Mouse (Mus musculus): ENCODE measurements at regions not wholly inside any gene's neighbourhood (a gene's known extent, or its start where the extent isn't known, plus 50 kb on each side); places are given as distances from the start of the nearest gene placed in this dataset.

GRCm38 (mm10) chr15:36919209-36919608 lies 88.4 kb downstream of the Zfp706 start:
- DNase-seq (ENCODE audit: low read depth, low spot score) = no peak

- no peak for DNase-seq (ENCODE audit: low read depth, low spot score)
Measured at GRCm38 (mm10) chr15:36916998-36917397, 90.6 kb downstream of the Zfp706 start.

- no peak for DNase-seq (ENCODE audit: low read depth, low spot score)
Measured at GRCm38 (mm10) chr15:36914239-36915100, 93.1 kb downstream of the Zfp706 start.

- no peak for DNase-seq (ENCODE audit: low read depth, low spot score)
Measured at GRCm38 (mm10) chr15:36913308-36913707, 94.3 kb downstream of the Zfp706 start.

- no peak for DNase-seq (ENCODE audit: low read depth, low spot score)
Measured at GRCm38 (mm10) chr15:36910272-36910671, 97.3 kb downstream of the Zfp706 start.

- no peak for DNase-seq (ENCODE audit: low read depth, low spot score)
Measured at GRCm38 (mm10) chr15:36909494-36909893, 98.1 kb downstream of the Zfp706 start.

- no peak for DNase-seq (ENCODE audit: low read depth, low spot score)
Measured at GRCm38 (mm10) chr15:36906789-36907188, 100.8 kb downstream of the Zfp706 start.

GRCm38 (mm10) chr15:36906052-36906451 lies 101.5 kb downstream of the Zfp706 start:
- no peak for DNase-seq (ENCODE audit: low read depth, low spot score)

- DNase-seq (ENCODE audit: low read depth, low spot score) = peak; percentile 72
Measured at GRCm38 (mm10) chr15:36903922-36904321, 103.7 kb downstream of the Zfp706 start.

- DNase-seq (ENCODE audit: low read depth, low spot score) = peak; percentile 73
Measured at GRCm38 (mm10) chr15:36903309-36903708, 104.3 kb downstream of the Zfp706 start.

- peak; percentile 80 for DNase-seq (ENCODE audit: low read depth, low spot score)
Measured at GRCm38 (mm10) chr15:36901830-36902285, 105.7 kb downstream of the Zfp706 start.

- no peak for DNase-seq (ENCODE audit: low read depth, low spot score)
Measured at GRCm38 (mm10) chr15:36901350-36901749, 106.2 kb downstream of the Zfp706 start.

- no peak for DNase-seq (ENCODE audit: low read depth, low spot score)
Measured at GRCm38 (mm10) chr15:36900940-36901339, 106.6 kb downstream of the Zfp706 start.

- no peak for DNase-seq (ENCODE audit: low read depth, low spot score)
Measured at GRCm38 (mm10) chr15:36899882-36900281, 107.7 kb downstream of the Zfp706 start.

GRCm38 (mm10) chr15:36898857-36899523 lies 108.6 kb downstream of the Zfp706 start:
- no peak for DNase-seq (ENCODE audit: low read depth, low spot score)

GRCm38 (mm10) chr15:36898326-36898725 lies 109.2 kb downstream of the Zfp706 start:
- DNase-seq (ENCODE audit: low read depth, low spot score) = no peak

GRCm38 (mm10) chr15:36896265-36896664 lies 111.3 kb downstream of the Zfp706 start:
- DNase-seq (ENCODE audit: low read depth, low spot score) = no peak

- no peak for DNase-seq (ENCODE audit: low read depth, low spot score)
Measured at GRCm38 (mm10) chr15:36895031-36895430, 112.5 kb downstream of the Zfp706 start.

GRCm38 (mm10) chr15:36893407-36893969 lies 114.1 kb downstream of the Zfp706 start:
- no peak for DNase-seq (ENCODE audit: low read depth, low spot score)

- DNase-seq (ENCODE audit: low read depth, low spot score) = no peak
Measured at GRCm38 (mm10) chr15:36892576-36893205, 114.9 kb downstream of the Zfp706 start.

GRCm38 (mm10) chr15:36891851-36892250 lies 115.7 kb downstream of the Zfp706 start:
- DNase-seq (ENCODE audit: low read depth, low spot score) = no peak

- DNase-seq (ENCODE audit: low read depth, low spot score) = no peak
Measured at GRCm38 (mm10) chr15:36891296-36891695, 116.3 kb downstream of the Zfp706 start.

Data from R1 (cell line).